Mouse (Mus musculus) layer of hippocampus, postnatal 10 days (tissue): Measurements from ENCODE around the gene Sh3bp4. TPM values are rescaled to one million over a fixed set of nuclear protein-coding genes. Genes with fewer than 3 reads are reported as not detected.

Experiments used
- DNase-seq, 2 experiments: peaks; one replicate each; pipeline ENCODE4 v3.0.0; 2021; ENCODE audit warnings: low spot score in 2 of 2
- total RNA-seq, 2 experiments: library from RNA; stranded (reverse); gene quantifications; 2 replicates each; pipeline ENCODE4 v1.2.3; 2021

Sh3bp4 gene
- total RNA-seq, 2 experiments from 2014 or later: 41.6 to 42.4 TPM

GRCm38 (mm10) chr1:89092442-89092991 is 22.3 kb downstream of the Sh3bp4 start:
- DNase-seq: peak; percentile 44 to 56

- no peak for DNase-seq
Observed at GRCm38 (mm10) chr1:89093696-89094095, 23.5 kb downstream of the Sh3bp4 start.

- no peak for DNase-seq
Observed at GRCm38 (mm10) chr1:89094416-89094815, 24.2 kb downstream of the Sh3bp4 start.

GRCm38 (mm10) chr1:89095642-89096424 is 25.6 kb downstream of the Sh3bp4 start:
- DNase-seq: no peak

GRCm38 (mm10) chr1:89102231-89103003 is 32.2 kb downstream of the Sh3bp4 start:
- no peak for DNase-seq

GRCm38 (mm10) chr1:89103004-89103263 is 32.7 kb downstream of the Sh3bp4 start:
- DNase-seq: no peak

- DNase-seq: no peak
Observed at GRCm38 (mm10) chr1:89103505-89103904, 33.3 kb downstream of the Sh3bp4 start.

GRCm38 (mm10) chr1:89104066-89104765 is 34.0 kb downstream of the Sh3bp4 start:
- DNase-seq: no peak

- DNase-seq: no peak
Observed at GRCm38 (mm10) chr1:89105891-89106830, 35.9 kb downstream of the Sh3bp4 start.

GRCm38 (mm10) chr1:89107466-89107865 is 37.3 kb downstream of the Sh3bp4 start:
- DNase-seq: no peak

- no peak for DNase-seq
Observed at GRCm38 (mm10) chr1:89108340-89108896, 38.2 kb downstream of the Sh3bp4 start.

- no peak for DNase-seq
Observed at GRCm38 (mm10) chr1:89109767-89110166, 39.6 kb downstream of the Sh3bp4 start.

- no peak for DNase-seq
Observed at GRCm38 (mm10) chr1:89110767-89111534, 40.7 kb downstream of the Sh3bp4 start.

- DNase-seq: no peak
Observed at GRCm38 (mm10) chr1:89112544-89112943, 42.3 kb downstream of the Sh3bp4 start.

GRCm38 (mm10) chr1:89113731-89114130 is 43.5 kb downstream of the Sh3bp4 start:
- DNase-seq: no peak

GRCm38 (mm10) chr1:89117062-89117461 is 46.8 kb downstream of the Sh3bp4 start:
- no peak for DNase-seq

- DNase-seq: no peak
Observed at GRCm38 (mm10) chr1:89118076-89118475, 47.9 kb downstream of the Sh3bp4 start.

- DNase-seq: no peak
Observed at GRCm38 (mm10) chr1:89118836-89119235, 48.6 kb downstream of the Sh3bp4 start.

GRCm38 (mm10) chr1:89120290-89120689 is 50.1 kb downstream of the Sh3bp4 start:
- DNase-seq: no peak

GRCm38 (mm10) chr1:89121466-89121865 is 51.3 kb downstream of the Sh3bp4 start:
- no peak for DNase-seq
